Mouse (Mus musculus) limb, embryonic 15.5 days (tissue): ENCODE results near the gene Ptprb. TPM values are rescaled to one million over a fixed set of nuclear protein-coding genes. Genes with fewer than 3 reads are reported as not detected.

ENCODE experiments used
- ATAC-seq: fragments of 200-750 bp; cut with Nextera tagmentation; 2 replicates; pipeline ENCODE4 v1.8.0; 2017; ENCODE audit warnings: low read depth, moderate TSS enrichment; ENCODE audit not compliant: insufficient number of reproducible peaks, low FRiP score, low TSS enrichment
- H3K27ac ChIP-seq: fragments of 300-500 bp; sonication (generic); 2 replicates; pipeline ENCODE4 v1.5.1; 2015; ENCODE audit warnings: moderate library complexity, mild to moderate bottlenecking, inconsistent platforms
- H3K27me3 ChIP-seq: fragments of 300-500 bp; sonication (generic); 2 replicates; pipeline ENCODE4 v1.6.1; 2015; ENCODE audit warnings: inconsistent platforms
- H3K36me3 ChIP-seq: fragments of 300-500 bp; sonication (generic); 2 replicates; pipeline ENCODE4 v1.6.1; 2015; ENCODE audit warnings: inconsistent platforms
- H3K4me1 ChIP-seq: fragments of 300-500 bp; sonication (generic); 2 replicates; pipeline ENCODE4 v1.6.1; 2015; ENCODE audit warnings: inconsistent platforms
- H3K4me2 ChIP-seq: fragments of 300-500 bp; sonication (generic); 2 replicates; pipeline ENCODE4 v1.6.1; 2015; ENCODE audit warnings: mild to moderate bottlenecking, inconsistent platforms
- H3K4me3 ChIP-seq: fragments of 300-500 bp; sonication (generic); 2 replicates; pipeline ENCODE4 v1.5.1; 2015; ENCODE audit warnings: mild to moderate bottlenecking, inconsistent platforms
- H3K9ac ChIP-seq: fragments of 300-500 bp; sonication (generic); 2 replicates; pipeline ENCODE4 v1.6.1; 2015; ENCODE audit warnings: inconsistent platforms
- H3K9me3 ChIP-seq: fragments of 300-500 bp; sonication (generic); 2 replicates; pipeline ENCODE4 v1.6.1; 2016; ENCODE audit warnings: inconsistent platforms
- WGBS: fragments of 180-500 bp; shearing (Covaris S2); methylation state at CpG from one replicate; pipeline ENCODE4 v1.1.7; 2015; 5-methylcytosine and 5-hydroxymethylcytosine counted together
- polyA plus RNA-seq: library from polyadenylated mRNA; unstranded; fragments of >200 nt; fragmentation: Nextera tagmentation; extraction: Ambion mirVana; gene quantifications from 2 replicates; pipeline ENCODE4 v1.2.1, GENCODE M21; 2015

Gene Ptprb
- polyA plus RNA-seq, 1 experiment from 2014 or later: 3.8 TPM

DNA sequence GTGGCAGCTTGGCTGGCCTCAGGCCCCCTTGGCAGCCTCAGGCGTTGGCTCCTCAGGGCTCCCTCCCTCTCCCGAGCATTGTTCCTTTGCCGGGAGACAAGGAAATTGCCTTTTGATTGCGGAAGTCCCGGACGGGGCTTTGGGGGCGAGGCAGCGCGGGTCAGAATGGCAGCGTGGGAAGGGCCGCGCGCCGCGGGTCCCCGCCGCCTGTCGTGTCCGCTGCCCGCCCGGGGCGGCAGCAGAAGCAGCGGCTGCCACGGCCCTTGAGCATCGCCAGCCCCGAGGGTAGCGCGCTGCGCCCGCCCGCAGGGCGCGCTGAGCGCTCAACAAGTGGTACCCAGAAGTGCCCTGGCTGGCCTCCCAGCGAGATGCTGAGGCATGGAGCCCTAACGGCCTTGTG lies 25.9 kb downstream of the Ptprb start:
- no peak for ATAC-seq
- Histone ChIP-seq H3K27ac (no peak overlapping the region), H3K9me3 (no peaks in the 10 kb centered on the region), H3K36me3 (no peaks in the 10 kb centered on the region), H3K4me3 (peak overlapping the region; percentile 45), H3K27me3 (peaks cover 18% of the 10 kb centered on the region), H3K9ac (peak overlapping the region; percentile 23; the same call in 1 of the 2 replicates), H3K4me1 (peaks cover 9% of the 10 kb centered on the region), H3K4me2 (peak overlapping the region; percentile 90)
- 1% methylated on average over 33 of the region's 36 CpGs for WGBS

DNA sequence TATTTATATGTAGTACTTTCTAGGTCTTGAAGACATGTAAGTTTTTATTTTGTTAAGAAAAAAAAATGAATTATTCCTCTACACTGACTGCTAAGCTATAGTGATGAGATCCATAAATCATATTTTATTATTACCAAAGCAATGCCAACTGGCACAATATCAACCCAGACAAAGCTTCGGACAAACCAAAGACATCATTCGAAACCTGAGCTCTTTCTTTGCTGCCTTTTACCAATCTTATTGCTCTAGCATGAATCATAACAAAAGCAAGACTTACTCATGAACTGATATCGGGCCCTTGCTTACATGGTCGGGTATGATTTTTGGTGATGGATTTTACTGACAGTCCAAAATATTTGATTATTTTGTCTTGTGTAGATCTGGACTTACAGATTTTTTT lies 29.0 kb downstream of the Ptprb start:
- Histone ChIP-seq H3K4me1 (peaks cover 9% of the 10 kb centered on the region), H3K36me3 (no peaks in the 10 kb centered on the region), H3K9ac (no peak overlapping the region), H3K4me3 (no peak overlapping the region), H3K27ac (no peak overlapping the region), H3K27me3 (peaks cover 18% of the 10 kb centered on the region), H3K9me3 (no peaks in the 10 kb centered on the region), H3K4me2 (no peak overlapping the region)
- ATAC-seq: no peak
- WGBS: 82% methylated on average over 4 of the region's 4 CpGs

DNA sequence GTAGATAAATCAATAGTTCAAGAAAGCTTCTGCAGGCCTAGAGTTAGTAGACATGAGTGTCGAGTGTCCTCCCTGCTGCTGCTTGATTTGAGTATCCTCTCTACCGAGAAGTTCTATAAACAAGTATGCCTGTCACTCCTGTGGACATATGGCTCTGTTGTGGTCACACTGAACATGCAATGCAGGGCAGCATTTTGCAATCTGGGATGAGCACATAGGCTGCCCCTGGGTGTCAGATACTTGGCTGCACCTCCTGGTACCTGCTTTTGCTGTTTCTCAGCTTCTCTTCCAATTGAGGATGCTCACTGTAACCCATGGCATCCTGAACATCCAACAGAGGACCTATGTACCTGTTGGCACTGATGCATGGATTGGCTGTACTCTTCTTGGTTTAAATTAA lies 34.1 kb downstream of the Ptprb start:
- 76% methylated on average over 2 of the region's 2 CpGs for WGBS
- Histone ChIP-seq H3K9me3 (no peaks in the 10 kb centered on the region), H3K27me3 (no peaks in the 10 kb centered on the region), H3K27ac (no peak overlapping the region), H3K9ac (no peak overlapping the region), H3K4me2 (no peak overlapping the region), H3K4me3 (no peak overlapping the region), H3K4me1 (no peaks in the 10 kb centered on the region), H3K36me3 (no peaks in the 10 kb centered on the region)
- no peak for ATAC-seq

DNA sequence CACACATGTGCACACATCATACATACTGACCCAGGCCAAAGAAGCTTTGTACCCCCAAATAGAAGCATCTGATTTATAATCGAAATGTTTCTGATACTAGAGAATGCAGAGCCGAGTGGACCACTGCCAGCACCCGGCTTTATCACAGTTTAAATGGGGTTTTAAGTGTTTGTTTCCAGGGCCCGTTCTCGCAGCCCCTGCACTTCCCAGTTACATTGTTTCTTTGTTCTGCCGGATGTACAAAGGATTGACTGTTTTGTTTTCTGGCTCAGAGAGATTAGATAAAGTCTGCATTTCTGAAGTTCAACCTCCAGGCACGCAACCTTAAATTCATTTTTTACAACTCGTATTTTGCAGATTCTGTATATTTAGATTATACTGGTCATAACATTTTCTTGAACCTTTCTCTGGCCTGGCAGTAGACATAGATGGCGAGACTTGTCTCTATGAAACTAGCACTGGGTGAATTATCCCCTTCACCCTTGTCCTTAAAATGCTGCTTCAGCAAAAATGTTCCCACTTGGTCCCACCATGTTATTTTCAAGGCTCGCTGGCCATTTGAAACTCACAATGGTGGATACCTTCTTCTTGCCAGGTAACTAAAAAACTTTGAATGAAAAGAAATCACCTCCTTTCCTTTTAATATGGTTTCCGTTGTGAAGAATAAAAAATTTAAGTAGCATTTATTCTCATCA lies 35.3 kb downstream of the Ptprb start:
- no peak overlapping the region for H3K4me2 ChIP-seq
- H3K9me3 ChIP-seq: no peaks in the 10 kb centered on the region
- H3K27me3 ChIP-seq: no peaks in the 10 kb centered on the region
- no peak overlapping the region for H3K27ac ChIP-seq
- WGBS: 72% methylated on average over 11 of the region's 11 CpGs
- no peak for ATAC-seq
- H3K4me3 ChIP-seq: no peak overlapping the region
- H3K36me3 ChIP-seq: no peaks in the 10 kb centered on the region
- no peak overlapping the region for H3K9ac ChIP-seq
- H3K4me1 ChIP-seq: no peaks in the 10 kb centered on the region

DNA sequence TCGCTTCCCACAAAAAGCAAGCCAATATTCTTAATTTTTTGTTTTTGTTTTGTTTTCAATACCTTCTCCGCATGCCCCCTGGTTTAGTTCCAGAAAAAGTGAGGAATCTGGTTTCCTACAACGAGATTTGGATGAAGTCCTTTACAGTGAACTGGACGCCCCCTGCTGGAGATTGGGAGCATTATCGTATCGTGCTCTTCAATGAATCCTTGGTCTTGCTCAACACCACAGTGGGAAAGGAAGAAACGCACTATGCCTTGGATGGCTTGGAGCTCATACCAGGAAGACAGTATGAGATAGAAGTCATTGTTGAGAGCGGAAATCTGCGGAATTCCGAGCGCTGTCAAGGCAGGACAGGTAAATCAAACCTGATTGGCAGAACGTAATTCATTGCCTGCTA lies 43.9 kb downstream of the Ptprb start:
- no peak for ATAC-seq
- WGBS: 20% methylated on average over 12 of the region's 12 CpGs
- no peaks in the 10 kb centered on the region for H3K4me1 ChIP-seq
- no peaks in the 10 kb centered on the region for H3K36me3 ChIP-seq
- peak overlapping the region; percentile 36 for H3K4me2 ChIP-seq
- H3K27ac ChIP-seq: no peak overlapping the region
- H3K9me3 ChIP-seq: no peaks in the 10 kb centered on the region
- no peaks in the 10 kb centered on the region for H3K27me3 ChIP-seq
- H3K9ac ChIP-seq: no peak overlapping the region
- no peak overlapping the region for H3K4me3 ChIP-seq

DNA sequence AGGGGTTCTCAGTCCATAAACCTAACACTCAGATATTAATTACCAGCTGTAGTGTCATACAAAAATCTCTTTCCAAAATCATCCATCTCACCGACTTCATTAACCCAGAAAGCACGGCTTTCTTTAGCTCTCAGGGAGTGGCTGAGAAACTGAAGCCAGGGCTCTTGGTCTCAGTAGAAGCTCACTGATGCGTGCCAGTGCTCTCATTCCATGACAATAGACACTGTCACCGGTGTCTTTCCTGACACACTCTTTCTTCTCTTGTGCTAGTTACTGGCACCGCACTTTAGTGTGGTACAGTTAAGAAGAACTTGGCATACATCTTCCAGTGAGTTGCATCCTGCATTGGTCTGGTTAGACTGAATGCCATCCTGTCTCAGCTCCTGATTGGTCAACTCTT lies 53.8 kb downstream of the Ptprb start:
- no peak overlapping the region for H3K27ac ChIP-seq
- H3K27me3 ChIP-seq: no peaks in the 10 kb centered on the region
- H3K9me3 ChIP-seq: no peaks in the 10 kb centered on the region
- peaks cover 14% of the 10 kb centered on the region for H3K4me1 ChIP-seq
- H3K4me3 ChIP-seq: no peak overlapping the region
- no peak overlapping the region for H3K9ac ChIP-seq
- H3K36me3 ChIP-seq: no peaks in the 10 kb centered on the region
- WGBS: 80% methylated on average over 5 of the region's 5 CpGs
- no peak for ATAC-seq
- H3K4me2 ChIP-seq: no peak overlapping the region

DNA sequence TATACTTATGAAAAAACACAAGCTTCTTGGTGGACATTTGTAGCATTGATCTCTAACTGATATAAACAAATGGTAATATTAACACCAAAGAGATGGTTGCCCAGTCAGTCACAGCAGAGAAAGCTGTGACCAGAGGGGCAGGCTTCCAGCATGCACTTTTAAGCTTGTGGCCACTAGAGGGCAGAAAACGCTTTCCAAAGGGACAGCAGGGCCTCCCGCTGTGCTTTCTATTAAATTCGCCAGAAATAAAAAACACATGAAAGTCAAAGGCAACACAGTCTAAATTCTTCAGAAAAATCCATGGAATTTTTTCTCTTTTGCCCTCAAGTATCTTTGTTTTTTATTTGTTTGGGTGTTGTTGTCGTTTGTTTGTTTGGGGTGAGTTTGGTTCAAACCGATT lies 55.1 kb downstream of the Ptprb start:
- ATAC-seq: no peak
- Histone ChIP-seq H3K4me3 (peak overlapping the region; percentile 20), H3K9ac (no peak overlapping the region), H3K27ac (no peak overlapping the region), H3K27me3 (no peaks in the 10 kb centered on the region), H3K36me3 (no peaks in the 10 kb centered on the region), H3K4me2 (peak overlapping the region; percentile 45), H3K9me3 (no peaks in the 10 kb centered on the region), H3K4me1 (peaks cover 17% of the 10 kb centered on the region)
- 3% methylated on average over 5 of the region's 5 CpGs for WGBS

DNA sequence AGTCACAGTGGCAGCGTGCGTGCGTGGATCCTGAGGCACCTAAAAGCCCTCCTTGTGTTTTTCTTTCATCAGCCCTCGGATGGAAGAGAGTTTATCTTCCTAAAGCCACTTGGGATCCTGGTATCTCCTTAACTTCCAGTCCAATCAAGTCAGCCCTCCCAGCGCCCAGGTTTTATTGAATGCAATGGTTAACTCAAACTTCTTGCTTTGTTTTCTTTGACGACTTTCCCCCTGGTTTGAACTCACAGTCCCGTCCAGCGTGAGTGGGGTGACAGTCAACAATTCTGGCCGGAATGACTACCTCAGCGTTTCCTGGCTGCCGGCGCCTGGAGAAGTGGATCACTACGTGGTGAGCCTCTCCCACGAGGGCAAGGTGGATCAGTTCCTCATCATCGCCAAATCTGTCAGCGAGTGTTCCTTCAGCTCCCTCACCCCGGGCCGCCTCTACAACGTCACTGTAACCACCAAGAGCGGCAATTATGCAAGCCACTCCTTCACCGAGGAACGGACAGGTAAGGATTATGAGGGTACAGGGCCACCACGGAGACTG lies 55.7 kb downstream of the Ptprb start:
- peak overlapping the region; percentile 20 for H3K4me3 ChIP-seq
- H3K9ac ChIP-seq: no peak overlapping the region
- WGBS: 21% methylated on average over 23 of the region's 23 CpGs
- no peak for ATAC-seq
- no peaks in the 10 kb centered on the region for H3K36me3 ChIP-seq
- H3K4me2 ChIP-seq: peak overlapping the region; percentile 45
- H3K27me3 ChIP-seq: no peaks in the 10 kb centered on the region
- H3K9me3 ChIP-seq: no peaks in the 10 kb centered on the region
- H3K4me1 ChIP-seq: peaks cover 17% of the 10 kb centered on the region
- H3K27ac ChIP-seq: no peak overlapping the region

DNA sequence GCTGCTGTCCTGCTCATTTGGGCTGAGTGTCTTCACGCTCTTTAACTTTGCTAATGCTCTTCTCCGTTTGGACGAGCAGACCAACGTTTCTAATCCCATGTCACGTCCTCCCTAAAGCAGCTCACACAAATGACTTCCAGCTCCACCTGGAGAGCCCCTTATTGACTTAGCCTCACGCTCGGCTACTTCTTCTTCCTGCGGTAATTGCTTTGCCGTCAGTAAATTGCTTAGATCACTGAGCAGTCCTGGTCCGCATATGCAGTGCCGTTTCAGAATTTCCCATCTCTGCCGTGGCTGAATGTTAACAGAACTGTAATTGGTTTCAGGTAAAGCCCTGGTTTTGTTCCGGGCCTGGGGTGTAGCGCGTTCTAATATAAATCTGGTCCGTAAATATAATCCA lies 58.3 kb downstream of the Ptprb start:
- Histone ChIP-seq H3K4me1 (peaks cover 17% of the 10 kb centered on the region), H3K36me3 (no peaks in the 10 kb centered on the region), H3K27ac (no peak overlapping the region), H3K9ac (no peak overlapping the region), H3K4me2 (no peak overlapping the region), H3K9me3 (no peaks in the 10 kb centered on the region), H3K27me3 (no peaks in the 10 kb centered on the region), H3K4me3 (no peak overlapping the region)
- WGBS: 40% methylated on average over 16 of the region's 16 CpGs
- no peak for ATAC-seq

DNA sequence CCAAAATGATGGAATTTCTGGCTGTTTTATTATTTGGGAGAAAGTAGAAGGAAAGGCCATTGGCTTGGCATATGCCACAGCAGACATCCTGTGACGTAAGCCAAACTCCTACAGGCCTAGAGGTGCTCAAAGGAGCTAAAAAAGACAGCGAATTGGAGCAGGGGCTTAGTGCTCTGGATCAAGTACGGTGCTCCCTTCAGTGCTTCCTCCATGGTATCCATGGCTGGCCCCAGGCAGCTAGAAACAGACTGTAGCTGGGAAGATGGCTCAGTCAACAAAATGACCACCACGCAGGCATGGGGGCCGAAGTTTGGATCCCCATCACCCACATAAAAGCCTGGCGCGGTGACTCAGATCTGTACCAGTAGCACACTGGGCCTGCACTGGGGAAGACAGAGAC lies 58.8 kb downstream of the Ptprb start:
- Histone ChIP-seq H3K4me2 (no peak overlapping the region), H3K4me1 (peaks cover 17% of the 10 kb centered on the region), H3K9ac (no peak overlapping the region), H3K4me3 (no peak overlapping the region), H3K9me3 (no peaks in the 10 kb centered on the region), H3K27me3 (no peaks in the 10 kb centered on the region), H3K36me3 (no peaks in the 10 kb centered on the region), H3K27ac (no peak overlapping the region)
- ATAC-seq: no peak
- WGBS: 81% methylated on average over 7 of the region's 7 CpGs

DNA sequence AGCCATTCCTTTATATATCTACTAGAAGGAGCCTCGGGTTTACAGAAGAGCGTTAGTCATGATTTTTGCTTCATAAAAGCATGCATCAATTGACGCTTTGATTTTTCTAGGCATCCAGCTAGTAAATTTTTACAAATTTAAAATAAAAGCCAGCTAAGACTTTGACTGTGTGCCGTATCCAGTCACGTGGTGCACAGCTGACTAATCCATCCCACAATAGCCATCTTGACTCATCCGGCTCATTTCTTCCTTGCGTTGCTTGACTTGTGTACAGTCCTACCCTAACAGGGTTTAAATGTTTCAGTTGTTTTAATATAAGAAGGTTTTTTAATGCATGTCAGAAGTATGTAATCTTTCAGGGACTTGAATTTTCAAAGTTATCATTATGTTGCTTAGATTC lies 60.0 kb downstream of the Ptprb start:
- WGBS: 69% methylated on average over 7 of the region's 7 CpGs
- no peaks in the 10 kb centered on the region for H3K36me3 ChIP-seq
- no peak for ATAC-seq
- H3K27ac ChIP-seq: no peak overlapping the region
- no peak overlapping the region for H3K4me2 ChIP-seq
- no peaks in the 10 kb centered on the region for H3K27me3 ChIP-seq
- H3K4me3 ChIP-seq: no peak overlapping the region
- no peaks in the 10 kb centered on the region for H3K9me3 ChIP-seq
- peaks cover 17% of the 10 kb centered on the region for H3K4me1 ChIP-seq
- H3K9ac ChIP-seq: no peak overlapping the region

DNA sequence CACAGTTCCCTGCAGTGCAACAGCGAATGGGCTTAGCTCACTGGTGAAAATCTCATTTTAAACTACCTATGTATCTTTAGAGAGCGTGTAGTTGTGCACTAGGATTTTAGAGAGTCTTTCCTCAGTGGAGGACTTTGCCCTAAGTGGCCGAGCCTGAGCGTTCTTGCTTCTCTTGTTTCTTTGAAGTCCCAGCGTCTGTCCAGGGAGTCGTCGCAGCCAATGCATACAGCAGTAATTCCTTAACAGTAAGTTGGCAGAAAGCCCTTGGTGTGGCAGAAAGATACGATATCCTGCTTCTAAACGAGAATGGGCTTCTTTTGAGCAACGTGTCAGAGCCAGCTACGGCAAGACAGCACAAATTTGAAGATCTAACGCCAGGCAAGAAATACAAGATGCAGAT lies 65.9 kb downstream of the Ptprb start:
- H3K27me3 ChIP-seq: no peaks in the 10 kb centered on the region
- ATAC-seq: no peak
- no peaks in the 10 kb centered on the region for H3K4me1 ChIP-seq
- WGBS: 58% methylated on average over 12 of the region's 12 CpGs
- H3K27ac ChIP-seq: no peak overlapping the region
- H3K4me3 ChIP-seq: no peak overlapping the region
- no peak overlapping the region for H3K9ac ChIP-seq
- H3K4me2 ChIP-seq: no peak overlapping the region
- no peaks in the 10 kb centered on the region for H3K9me3 ChIP-seq
- H3K36me3 ChIP-seq: no peaks in the 10 kb centered on the region
